Mouse (Mus musculus) liver, embryonic 14.5 days (tissue): ENCODE results near the gene Lpcat3. TPM values are rescaled to one million over a fixed set of nuclear protein-coding genes. Genes with fewer than 3 reads are reported as not detected.

Source experiments
- ATAC-seq: fragments of 200-750 bp; cut with Nextera tagmentation; 2 replicates; pipeline ENCODE4 v1.8.0; 2017; ENCODE audit warnings: moderate number of reproducible peaks, mild to moderate bottlenecking, moderate library complexity; ENCODE audit not compliant: insufficient read depth
- DNase-seq, 3 experiments: peaks; one replicate each; pipeline ENCODE4 v3.0.0-alpha.2; 2012 to 2013; ENCODE audit warnings: low read depth in 3 of 3, low spot score in 3 of 3
- H3K27ac ChIP-seq: fragments of 300-500 bp; sonication (generic); 2 replicates; pipeline ENCODE4 v1.5.1; 2014; ENCODE audit warnings: moderate library complexity, mild to moderate bottlenecking, control low read depth, inconsistent platforms
- H3K27me3 ChIP-seq: fragments of 300-500 bp; sonication (generic); 2 replicates; pipeline ENCODE4 v1.6.1; 2014; ENCODE audit warnings: mild to moderate bottlenecking, low read length, moderate library complexity; ENCODE audit not compliant: control insufficient read depth, insufficient read depth
- H3K36me3 ChIP-seq: fragments of 300-500 bp; sonication (generic); replicated peaks from 2 replicates; pipeline ENCODE4 v1.6.1; 2014; ENCODE audit warnings: low read depth; ENCODE audit not compliant: control insufficient read depth, insufficient read depth
- H3K4me1 ChIP-seq, 2 experiments: fragments of 200-500 bp in 1 of 2; fragments of 300-500 bp in 1 of 2; sonication (generic) in 1 of 2; replicated peaks; 2 replicates each; pipeline ENCODE4 v1.6.1; 2012 to 2014; ENCODE audit warnings: antibody characterized with exemption in 1 of 2, inconsistent platforms in 1 of 2, low read length in 1 of 2; ENCODE audit not compliant: control insufficient read depth in 2 of 2, insufficient read depth in 2 of 2
- H3K4me2 ChIP-seq: fragments of 300-500 bp; sonication (generic); 2 replicates; pipeline ENCODE4 v1.6.1; 2014; ENCODE audit warnings: low read depth, mild to moderate bottlenecking, control low read depth, moderate library complexity
- H3K4me3 ChIP-seq, 2 experiments: fragments of 200-500 bp in 1 of 2; fragments of 300-500 bp in 1 of 2; sonication (generic) in 1 of 2; 2 replicates each; pipeline ENCODE4 v1.5.1; 2012 to 2014; ENCODE audit warnings: low read depth in 2 of 2, low read length in 2 of 2, mild to moderate bottlenecking in 2 of 2, control low read depth in 1 of 2, inconsistent platforms in 1 of 2, moderate library complexity in 1 of 2; ENCODE audit not compliant: insufficient read depth in 1 of 2
- H3K9ac ChIP-seq: fragments of 300-500 bp; sonication (generic); replicated peaks from 2 replicates; pipeline ENCODE4 v1.6.1; 2014; ENCODE audit warnings: mild to moderate bottlenecking, control low read depth, moderate library complexity
- H3K9me3 ChIP-seq: fragments of 300-500 bp; sonication (generic); 2 replicates; pipeline ENCODE4 v1.6.1; 2016; ENCODE audit warnings: low read length, mixed read lengths; ENCODE audit not compliant: control insufficient read depth
- CTCF ChIP-seq: IDR thresholded peaks from 2 replicates; pipeline ENCODE4 v1.5.1; 2016; ENCODE audit warnings: antibody characterized with exemption, low read depth, control low read depth
- EP300 ChIP-seq: IDR thresholded peaks from 2 replicates; pipeline ENCODE4 v1.6.1; 2016; ENCODE audit warnings: antibody characterized with exemption, low read depth
- WGBS: fragments of 180-500 bp; shearing (Covaris S2); extraction: QIAGEN DNeasy Blood & Tissue Kit; methylation state at CpG from one replicate; pipeline ENCODE4 v1.1.7; 2014; ENCODE audit not compliant: insufficient replicate concordance; 5-methylcytosine and 5-hydroxymethylcytosine counted together
- polyA plus RNA-seq, 2 experiments: library from polyadenylated mRNA; depleted of rRNA in 1 of 2; stranded (reverse) in 1 of 2; unstranded in 1 of 2; fragments of >200 nt; fragmentation: Nextera tagmentation in 1 of 2; extraction: Ambion mirVana in 1 of 2; gene quantifications; 2 replicates each; pipeline versions ENCODE4 v1.2.1 to v1.2.3; 2012 to 2014

The Lpcat3 gene
- polyA plus RNA-seq, 2 experiments, result 61.4 to 64.2 TPM

DNA sequence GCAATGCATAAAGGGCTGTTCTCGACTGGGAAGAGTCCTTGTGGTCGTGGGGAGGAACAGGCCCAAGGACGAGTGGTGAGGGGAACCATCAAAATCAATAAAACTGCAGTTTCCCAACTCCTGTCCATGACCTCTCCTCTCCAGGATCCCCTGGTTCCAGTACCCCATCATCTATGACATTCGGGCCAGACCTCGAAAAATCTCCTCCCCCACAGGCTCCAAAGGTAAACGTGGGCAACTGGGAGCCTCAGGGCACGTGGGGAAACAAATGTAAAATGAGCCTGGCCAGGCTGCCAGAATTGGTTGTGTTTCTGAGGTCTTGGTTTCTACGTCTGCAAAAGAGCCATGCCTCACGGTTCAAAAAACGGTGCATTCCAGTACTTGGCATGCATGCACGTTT, 50.1 kb downstream of the Lpcat3 start:
- H3K4me3 ChIP-seq, result peak overlapping the region; percentile 75 to 82
- WGBS, result 8% methylated on average over 11 of the region's 11 CpGs
- peak overlapping the region; percentile 87 for H3K4me2 ChIP-seq
- H3K36me3 ChIP-seq, result peaks cover 38% of the 10 kb centered on the region
- H3K9ac ChIP-seq, result peak overlapping the region; percentile 81
- H3K27me3 ChIP-seq, result no peaks in the 10 kb centered on the region
- no peak for DNase-seq
- H3K9me3 ChIP-seq, result no peaks in the 10 kb centered on the region
- peak overlapping the region; percentile 43 for H3K27ac ChIP-seq
- peaks cover 15 to 16% of the 10 kb centered on the region in 2 experiments for H3K4me1 ChIP-seq
- no peak for ATAC-seq
- TF ChIP-seq CTCF (peak; percentile 16; the same call in 1 of the 2 replicates), EP300 (no peak)

DNA sequence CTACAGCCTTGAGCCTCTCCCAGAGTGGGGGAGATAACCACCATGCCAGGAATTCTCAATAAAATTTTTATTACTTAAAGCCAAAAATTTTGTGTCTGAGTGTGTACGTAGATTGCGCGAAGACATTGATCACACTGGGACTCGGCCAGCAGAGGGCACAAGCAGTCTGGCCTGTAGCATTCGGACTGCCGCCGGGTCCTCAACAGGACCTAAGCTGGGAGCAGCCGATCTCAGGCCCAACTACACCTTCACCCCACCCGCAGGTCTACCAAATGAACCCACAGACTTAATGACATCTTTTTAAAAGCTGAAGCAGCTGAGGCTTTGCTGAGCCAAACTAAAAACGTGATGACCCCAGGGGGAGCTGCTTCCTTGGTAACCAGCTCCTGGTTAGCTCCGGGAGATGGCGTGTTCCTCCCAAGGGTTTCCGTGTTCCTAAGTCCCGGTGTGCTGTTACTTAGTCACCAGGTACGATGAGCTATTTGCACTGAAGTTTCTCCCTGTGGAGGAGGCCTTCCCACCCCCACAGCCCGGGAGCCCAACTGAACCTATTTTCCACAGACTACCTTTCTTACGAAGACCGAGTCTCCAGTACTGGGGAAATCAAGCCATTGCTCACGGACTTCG, 54.1 kb downstream of the Lpcat3 start:
- ATAC-seq (no peak), DNase-seq (no peak)
- Histone ChIP-seq H3K9ac (no peak overlapping the region), H3K4me2 (no peak overlapping the region), H3K27me3 (no peaks in the 10 kb centered on the region), H3K9me3 (no peaks in the 10 kb centered on the region), H3K4me1 (peaks cover 22 to 24% of the 10 kb centered on the region in 2 experiments), H3K4me3 (no peak overlapping the region), H3K27ac (no peak overlapping the region), H3K36me3 (peaks cover 26% of the 10 kb centered on the region)
- TF ChIP-seq EP300 (no peak), CTCF (peak; percentile 82)
- WGBS, result 68% methylated on average over 20 of the region's 20 CpGs

DNA sequence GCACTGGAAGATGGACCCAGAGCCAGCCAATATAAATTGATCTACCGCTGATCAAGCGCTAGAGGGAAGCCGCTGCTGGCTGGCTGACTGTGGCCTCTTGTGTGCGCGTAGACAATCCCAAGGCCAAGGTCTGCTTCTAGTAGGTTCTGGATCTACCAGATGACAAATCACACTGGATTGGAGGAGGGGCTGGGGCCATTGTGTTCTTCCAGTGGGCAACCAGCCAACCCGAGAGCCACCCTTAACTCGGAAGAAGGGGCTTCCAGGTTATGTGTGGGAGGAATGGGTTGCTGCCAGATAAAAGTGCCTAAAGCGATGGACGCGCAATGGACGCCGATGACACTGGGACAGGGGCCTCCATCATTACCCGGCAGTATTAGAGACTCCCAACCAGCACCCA, 55.1 kb downstream of the Lpcat3 start:
- Histone ChIP-seq H3K4me2 (no peak overlapping the region), H3K9me3 (no peaks in the 10 kb centered on the region), H3K36me3 (peaks cover 26% of the 10 kb centered on the region), H3K27me3 (no peaks in the 10 kb centered on the region), H3K9ac (no peak overlapping the region), H3K27ac (no peak overlapping the region), H3K4me1 (peaks cover 22 to 24% of the 10 kb centered on the region in 2 experiments), H3K4me3 (no peak overlapping the region)
- WGBS, result 81% methylated on average over 13 of the region's 13 CpGs
- DNase-seq, result no peak
- no peak for TF ChIP-seq CTCF
- TF ChIP-seq EP300, result no peak
- no peak for ATAC-seq

DNA sequence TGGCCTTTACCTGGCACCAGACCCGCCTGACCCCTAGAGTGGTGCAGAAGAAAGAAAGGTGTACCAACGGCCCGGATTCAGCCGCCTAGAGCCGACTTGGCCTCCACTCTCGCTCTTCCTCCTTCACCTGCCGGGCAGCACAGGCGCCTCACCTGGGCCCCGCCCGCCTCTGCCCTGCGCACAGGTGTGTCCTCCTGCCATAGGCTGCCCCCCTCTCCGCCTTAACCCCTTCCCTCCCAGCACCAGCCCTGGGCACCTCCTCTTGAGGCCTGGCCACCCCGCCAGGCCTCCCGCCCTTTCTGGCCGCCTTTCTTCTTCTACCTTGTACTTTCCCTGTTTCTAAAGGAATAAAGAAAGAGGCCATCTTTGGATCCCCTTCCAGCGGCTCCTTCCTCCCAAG, 55.9 kb downstream of the Lpcat3 start:
- WGBS, result 73% methylated on average over 16 of the region's 16 CpGs
- Histone ChIP-seq H3K27me3 (no peaks in the 10 kb centered on the region), H3K4me2 (peak overlapping the region; percentile 51), H3K27ac (peak overlapping the region; percentile 63), H3K4me3 (no peak overlapping the region), H3K9ac (no peak overlapping the region), H3K36me3 (peaks cover 26% of the 10 kb centered on the region), H3K9me3 (no peaks in the 10 kb centered on the region), H3K4me1 (peaks cover 18 to 21% of the 10 kb centered on the region in 2 experiments)
- TF ChIP-seq EP300 (no peak), CTCF (no peak)
- no peak for DNase-seq
- no peak for ATAC-seq

DNA sequence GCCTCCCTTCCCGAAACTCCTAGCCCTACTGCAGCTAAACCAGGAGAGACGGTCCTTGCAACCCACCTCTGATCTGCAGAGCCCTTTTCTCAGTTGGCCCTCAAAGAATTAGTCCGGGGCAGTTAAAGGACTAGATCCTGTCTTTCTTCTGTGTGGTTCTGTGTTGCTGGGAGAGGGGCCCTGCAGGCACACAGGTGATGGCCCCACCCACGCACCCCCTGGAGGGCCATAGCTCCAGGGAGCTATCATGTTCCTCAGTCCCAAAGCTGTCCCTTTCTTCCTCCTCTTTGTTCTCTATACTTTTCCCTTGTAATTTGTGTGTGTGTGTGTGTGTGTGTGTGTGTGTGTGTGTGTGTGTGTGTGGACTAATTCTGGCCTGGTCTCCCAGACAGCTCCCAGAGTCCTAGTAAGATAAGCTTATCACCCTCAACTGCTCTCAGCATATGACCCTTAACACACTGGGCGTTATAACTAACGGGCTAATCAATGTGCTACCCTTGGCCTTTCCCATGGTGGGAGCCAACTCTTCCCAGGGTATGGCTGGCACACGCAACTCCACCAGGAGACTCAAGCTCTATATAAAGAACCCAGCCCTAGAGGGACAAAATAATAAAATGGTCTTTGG, 56.6 kb downstream of the Lpcat3 start:
- H3K4me1 ChIP-seq, result peaks cover 18 to 21% of the 10 kb centered on the region in 2 experiments
- DNase-seq (peak in 2 of 3 experiments; percentile 41 to 52), ATAC-seq (peak; percentile 90)
- TF ChIP-seq CTCF, result peak; percentile 57
- peak; percentile 71 for TF ChIP-seq EP300
- H3K27me3 ChIP-seq, result no peaks in the 10 kb centered on the region
- peak overlapping the region; percentile 45 for H3K9ac ChIP-seq
- WGBS, result 27% methylated on average over 7 of the region's 7 CpGs
- no peaks in the 10 kb centered on the region for H3K9me3 ChIP-seq
- H3K4me2 ChIP-seq, result peak overlapping the region; percentile 51
- no peak overlapping the region for H3K4me3 ChIP-seq
- peaks cover 23% of the 10 kb centered on the region for H3K36me3 ChIP-seq
- H3K27ac ChIP-seq, result peak overlapping the region; percentile 63
